Mouse (Mus musculus): ENCODE data around the gene Cry1.

- TF ChIP-seq EP300 (optimal IDR thresholded peaks at IDR 0.05) (peak; percentile 47), CTCF (IDR thresholded peaks at IDR 0.05; ENCODE audit: low read depth) (no peak)
Measured at GRCm38 (mm10) chr10:85161745-85162351, 23.0 kb downstream of the Cry1 start.
